Mouse (Mus musculus) adrenal gland, adult (tissue): Measurements from ENCODE around the gene Usp47.
A peak's percentile ranks its signal among the peaks of the same experiment; 100 is the strongest.

Experiments used
- DNase-seq, 2 experiments: peaks; one replicate each; pipeline ENCODE4 v3.0.0; 2022 to 2023; ENCODE audit warnings: low spot score in 1 of 2; ENCODE audit not compliant: inconsistent age in 2 of 2

Gene Usp47

DNA sequence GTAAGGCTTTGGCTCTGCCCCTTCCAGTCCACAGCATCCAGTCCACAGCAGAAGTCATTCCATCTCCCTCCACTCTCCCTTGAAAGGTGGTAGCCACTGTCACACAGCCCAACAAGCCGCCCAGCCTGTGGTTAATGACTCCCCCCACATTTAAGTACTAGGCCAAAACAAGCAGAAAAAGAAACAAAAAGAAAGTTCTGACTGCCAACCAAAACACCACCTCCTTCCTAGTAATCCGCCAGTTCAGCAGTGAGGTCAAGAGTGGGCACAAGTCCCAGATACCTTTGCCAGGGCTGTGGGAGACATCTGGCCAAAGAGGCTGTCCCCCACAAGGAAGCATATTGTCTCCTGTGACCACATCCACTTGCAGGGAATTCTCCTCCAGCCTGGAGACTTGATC lies 124.7 kb downstream of the Usp47 start:
- peak in 1 of 2 experiments; percentile 42 for DNase-seq

DNA sequence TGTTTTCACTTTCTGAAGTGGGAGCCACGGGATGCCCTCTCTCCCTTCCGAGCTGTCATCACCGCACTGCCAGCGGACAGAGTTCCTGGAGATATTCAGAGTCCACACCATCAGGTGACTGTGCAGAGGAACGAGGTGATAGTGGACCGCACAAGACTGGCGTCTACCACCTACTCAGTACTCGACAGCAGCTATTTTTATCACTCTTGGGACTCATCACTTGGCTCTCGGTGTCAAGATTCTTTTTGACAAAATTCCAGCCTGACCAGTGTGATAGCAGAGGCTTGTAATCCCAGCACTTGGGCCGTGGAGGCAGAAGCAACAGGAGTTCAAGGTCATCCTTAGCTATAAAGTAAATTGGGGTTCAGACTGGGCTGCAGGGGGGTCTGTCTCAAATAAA lies 125.8 kb downstream of the Usp47 start:
- DNase-seq: no peak

DNA sequence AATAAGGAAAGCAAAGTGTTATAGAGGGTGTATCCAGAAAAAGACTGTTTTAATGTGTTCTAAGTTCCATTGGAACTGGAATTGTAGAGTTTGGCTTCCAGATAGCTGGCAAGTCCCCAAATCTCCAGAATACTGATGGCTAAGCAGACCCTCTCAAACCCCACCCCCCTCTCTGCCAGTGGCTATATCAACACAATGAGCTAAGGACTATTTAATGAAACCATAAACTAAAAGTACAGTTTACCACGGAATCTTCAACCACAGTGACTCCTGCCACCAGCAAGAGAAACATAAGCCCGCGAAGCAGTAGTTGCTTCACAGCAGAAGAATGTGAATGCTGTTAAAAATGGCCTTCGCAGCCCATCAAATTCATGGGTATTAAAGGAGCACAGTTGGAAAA lies 131.1 kb downstream of the Usp47 start:
- no peak for DNase-seq

DNA sequence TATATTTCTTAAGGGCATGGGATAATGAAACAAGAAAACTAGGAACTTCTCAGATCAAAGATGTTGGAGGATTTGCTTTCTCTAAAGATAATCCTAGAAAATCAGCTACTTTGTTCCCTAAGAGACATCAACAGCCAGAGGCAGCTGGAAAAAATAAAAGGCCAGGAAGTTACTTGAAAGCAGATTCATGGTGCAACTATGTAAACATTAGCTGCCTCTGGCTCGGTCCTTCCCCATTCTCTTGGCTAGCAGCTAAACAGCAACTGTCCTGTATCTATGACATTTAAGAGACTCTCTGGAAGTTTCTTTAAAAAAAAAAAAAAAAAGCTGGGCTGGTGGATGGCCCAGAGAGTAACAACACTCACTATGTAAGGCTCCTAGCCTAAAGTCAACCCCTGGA lies 131.9 kb downstream of the Usp47 start:
- no peak for DNase-seq

DNA sequence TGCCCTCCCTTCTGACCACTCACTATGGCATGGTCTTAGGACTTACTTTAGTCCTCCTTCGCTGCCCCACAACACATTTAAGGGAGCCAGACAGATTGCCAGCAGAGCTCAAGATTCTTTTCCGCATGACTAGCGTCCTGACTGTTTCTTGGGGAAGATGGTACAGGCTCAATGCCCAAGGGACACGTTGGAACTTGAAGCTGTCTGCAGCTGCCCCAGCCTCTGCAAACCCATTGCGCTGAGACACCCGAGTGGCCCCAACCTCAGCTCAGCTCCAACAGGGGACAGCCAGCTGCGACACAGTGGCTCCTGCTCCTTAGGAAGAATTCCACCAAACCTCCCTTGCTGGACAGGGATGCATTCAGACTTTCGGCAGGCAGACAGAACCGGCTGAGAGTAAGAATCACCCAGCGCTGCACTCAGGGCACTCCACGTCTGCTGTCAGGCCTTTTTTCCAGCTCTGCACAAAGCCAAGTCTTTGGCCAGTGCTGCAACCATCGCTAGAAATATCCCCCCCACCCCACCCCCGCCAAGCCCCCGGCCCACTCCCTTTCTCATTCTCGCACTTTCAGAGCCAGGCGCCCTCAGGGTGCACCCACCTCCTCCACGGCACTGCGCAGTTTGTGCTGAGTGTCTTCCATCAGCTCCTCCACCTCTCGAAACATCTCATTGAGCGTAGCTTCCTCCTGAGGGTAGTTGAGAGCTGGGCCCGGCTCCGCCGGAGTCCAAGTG lies 134.4 kb downstream of the Usp47 start:
- peak in 1 of 2 experiments; percentile 43 for DNase-seq

DNA sequence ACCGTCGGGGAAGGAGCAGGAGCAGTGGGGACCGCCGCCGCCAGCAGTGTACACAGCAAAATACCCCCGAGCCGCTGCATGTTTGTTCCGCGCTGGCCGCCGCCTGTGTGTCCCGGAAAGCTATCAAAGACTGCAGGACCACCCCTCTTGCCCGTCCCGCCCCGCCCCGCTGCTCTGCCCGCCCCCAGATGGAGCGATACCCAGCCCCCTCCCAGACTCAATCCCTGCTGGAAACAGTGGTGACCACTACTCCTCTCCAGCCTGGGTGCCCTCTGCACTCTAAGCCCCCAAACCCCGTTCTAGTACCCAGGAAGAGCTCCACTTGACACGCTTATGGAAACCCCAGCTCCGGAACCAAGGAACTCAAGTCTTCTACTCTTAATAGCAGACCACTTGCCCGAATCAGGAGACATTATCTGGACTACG lies 135.0 kb downstream of the Usp47 start:
- DNase-seq: peak in 1 of 2 experiments; percentile 50

DNA sequence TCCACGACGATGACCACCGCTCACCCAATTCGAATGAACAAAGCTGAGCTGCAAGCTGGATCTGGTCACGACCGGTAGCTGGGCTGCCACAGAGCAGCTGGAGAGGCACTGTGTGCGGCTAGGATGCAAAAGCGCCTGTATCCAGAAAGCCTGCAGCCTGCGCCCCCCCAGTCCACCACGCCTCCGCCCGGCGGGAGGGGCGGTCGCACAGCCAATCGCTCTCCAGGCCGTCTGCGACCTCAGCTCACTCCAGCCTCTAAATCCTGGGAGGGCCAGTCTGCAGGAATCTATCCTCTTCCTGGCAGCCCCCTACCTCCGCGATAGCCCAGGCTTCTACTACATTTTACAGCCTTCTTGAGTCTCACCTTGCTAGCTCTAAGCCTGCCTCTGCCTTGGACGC lies 135.6 kb downstream of the Usp47 start, which contains the start of gene Dkk3:
TSS of gene Dkk3 (minus strand) at position 116 of the 400 bp plus-strand sequence.
- DNase-seq: peak in 1 of 2 experiments; percentile 44

DNA sequence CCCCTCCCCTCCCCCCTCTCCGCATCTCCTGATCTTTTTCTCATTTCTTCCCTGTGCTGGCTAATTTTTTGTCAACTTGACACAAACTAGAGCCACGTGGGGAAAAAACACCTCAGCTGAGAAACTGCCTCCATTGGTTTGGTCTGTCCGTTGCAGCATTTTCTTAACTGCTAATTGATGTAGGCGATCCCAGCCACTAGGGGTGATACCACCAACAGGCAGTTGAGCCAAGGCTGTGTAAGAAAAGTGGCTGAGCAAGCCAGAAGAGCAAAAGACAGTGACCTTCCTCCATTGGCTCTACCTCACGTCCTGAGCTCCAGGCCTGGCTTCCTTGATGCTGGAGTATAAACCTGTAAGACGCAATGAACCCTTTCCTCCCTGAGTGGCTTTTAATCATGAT lies 136.5 kb downstream of the Usp47 start:
- no peak for DNase-seq
